Mouse (Mus musculus): Measurements from ENCODE around the gene Rptor. TPM values are rescaled to one million over a fixed set of nuclear protein-coding genes. Genes with fewer than 3 reads are reported as not detected.

Gene Rptor
- total RNA-seq, 2 experiments from 2014 or later, result 5.6 to 12.3 TPM

- ATAC-seq (replicated peaks; ENCODE audit: low FRiP score, poor library complexity, severe bottlenecking), result no peak
Observed at GRCm38 (mm10) chr11:119831682-119832081, 229.0 kb downstream of the Rptor start.

GRCm38 (mm10) chr11:119833311-119833710 lies 230.6 kb downstream of the Rptor start:
- no peak for ATAC-seq (replicated peaks; ENCODE audit: low FRiP score, poor library complexity, severe bottlenecking)

- no peak for ATAC-seq (replicated peaks; ENCODE audit: low FRiP score, poor library complexity, severe bottlenecking)
Observed at GRCm38 (mm10) chr11:119833877-119834804, 231.4 kb downstream of the Rptor start.

- no peak for ATAC-seq (replicated peaks; ENCODE audit: low FRiP score, poor library complexity, severe bottlenecking)
Observed at GRCm38 (mm10) chr11:119836326-119836725, 233.6 kb downstream of the Rptor start.

GRCm38 (mm10) chr11:119837786-119838185 lies 235.1 kb downstream of the Rptor start:
- no peak for ATAC-seq (replicated peaks; ENCODE audit: low FRiP score, poor library complexity, severe bottlenecking)

GRCm38 (mm10) chr11:119839411-119840342 lies 237.0 kb downstream of the Rptor start:
- no peak for ATAC-seq (replicated peaks; ENCODE audit: low FRiP score, poor library complexity, severe bottlenecking)

GRCm38 (mm10) chr11:119846608-119847007 lies 243.9 kb downstream of the Rptor start:
- ATAC-seq (replicated peaks; ENCODE audit: low FRiP score, poor library complexity, severe bottlenecking), result no peak

- no peak for ATAC-seq (replicated peaks; ENCODE audit: low FRiP score, poor library complexity, severe bottlenecking)
Observed at GRCm38 (mm10) chr11:119847076-119847475, 244.4 kb downstream of the Rptor start.

- no peak for ATAC-seq (replicated peaks; ENCODE audit: low FRiP score, poor library complexity, severe bottlenecking)
Observed at GRCm38 (mm10) chr11:119847569-119847968, 244.9 kb downstream of the Rptor start.

- no peak for ATAC-seq (replicated peaks; ENCODE audit: low FRiP score, poor library complexity, severe bottlenecking)
Observed at GRCm38 (mm10) chr11:119848189-119848588, 245.5 kb downstream of the Rptor start.

GRCm38 (mm10) chr11:119855999-119856398 lies 253.3 kb downstream of the Rptor start:
- no peak for ATAC-seq (replicated peaks; ENCODE audit: low FRiP score, poor library complexity, severe bottlenecking)

GRCm38 (mm10) chr11:119862523-119863299 lies 260.0 kb downstream of the Rptor start:
- ATAC-seq (replicated peaks; ENCODE audit: low FRiP score, poor library complexity, severe bottlenecking), result no peak

GRCm38 (mm10) chr11:119863421-119863821 lies 260.7 kb downstream of the Rptor start:
- no peak for ATAC-seq (replicated peaks; ENCODE audit: low FRiP score, poor library complexity, severe bottlenecking)

- ATAC-seq (replicated peaks; ENCODE audit: low FRiP score, poor library complexity, severe bottlenecking), result no peak
Observed at GRCm38 (mm10) chr11:119866837-119867236, 264.1 kb downstream of the Rptor start.

GRCm38 (mm10) chr11:119868138-119868537 lies 265.4 kb downstream of the Rptor start:
- no peak for ATAC-seq (replicated peaks; ENCODE audit: low FRiP score, poor library complexity, severe bottlenecking)

- ATAC-seq (replicated peaks; ENCODE audit: low FRiP score, poor library complexity, severe bottlenecking), result no peak
Observed at GRCm38 (mm10) chr11:119868556-119868955, 265.9 kb downstream of the Rptor start.

- no peak for ATAC-seq (replicated peaks; ENCODE audit: low FRiP score, poor library complexity, severe bottlenecking)
Observed at GRCm38 (mm10) chr11:119871141-119871540, 268.4 kb downstream of the Rptor start.

GRCm38 (mm10) chr11:119873643-119874042 lies 270.9 kb downstream of the Rptor start:
- no peak for ATAC-seq (replicated peaks; ENCODE audit: low FRiP score, poor library complexity, severe bottlenecking)

GRCm38 (mm10) chr11:119874841-119875240 lies 272.1 kb downstream of the Rptor start:
- no peak for ATAC-seq (replicated peaks; ENCODE audit: low FRiP score, poor library complexity, severe bottlenecking)

GRCm38 (mm10) chr11:119875685-119876084 lies 273.0 kb downstream of the Rptor start:
- no peak for ATAC-seq (replicated peaks; ENCODE audit: low FRiP score, poor library complexity, severe bottlenecking)

Measured in erythroblast, adult 5-6 weeks (primary cell).